Mouse (Mus musculus) kidney, adult 2 months (tissue): ENCODE data around the gene Olfr8.

Experiments
- CTCF ChIP-seq: fragments of 200-500 bp; conservative IDR thresholded peaks from 2 replicates; pipeline ENCODE4 v1.5.1; 2011; ENCODE audit warnings: low read depth, mild to moderate bottlenecking, control low read depth, low read length, moderate library complexity, mixed read lengths; ENCODE audit not compliant: insufficient read depth, insufficient read length
- POLR2A ChIP-seq: fragments of 200-500 bp; IDR thresholded peaks from one replicate; pipeline ENCODE4 v1.6.1; 2011; ENCODE audit warnings: low read depth, low read length, control low read depth

DNA sequence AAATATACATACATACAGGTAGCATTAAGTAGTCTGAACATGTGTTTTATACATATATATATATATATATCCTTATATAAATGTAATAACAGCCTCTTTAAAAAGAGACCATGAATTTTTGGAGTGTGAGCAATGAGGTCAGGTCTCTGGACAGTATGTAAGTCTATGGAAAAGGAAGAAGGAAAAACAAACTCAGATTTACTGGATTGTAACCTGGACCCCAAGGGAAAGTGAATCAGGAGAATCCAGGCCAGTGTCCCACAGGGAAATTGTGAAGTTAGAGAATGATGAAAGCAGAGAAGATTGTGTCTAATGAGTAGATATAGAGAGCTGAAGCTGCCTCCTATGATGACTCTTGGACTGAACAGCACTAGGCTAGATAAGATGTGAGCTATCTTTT is 30.3 kb downstream of the Olfr8 start, which contains the start of gene Olfr1352:
- TF ChIP-seq CTCF (no peak), POLR2A (no peak)
